Mouse (Mus musculus) thymus, adult 2 months (tissue): ENCODE data around the gene Fbxl7. TPM values are rescaled to one million over a fixed set of nuclear protein-coding genes. Genes with fewer than 3 reads are reported as not detected.

Experiments
- DNase-seq: peaks from one replicate; pipeline ENCODE4 v3.0.0; 2021
- H3K27ac ChIP-seq: fragments of 200-500 bp; 2 replicates; pipeline ENCODE4 v1.5.1; 2012; ENCODE audit warnings: low read length, control low read depth; ENCODE audit not compliant: control insufficient read depth, insufficient read depth
- H3K27me3 ChIP-seq: fragments of 200-500 bp; 2 replicates; pipeline ENCODE4 v1.6.1; 2012; ENCODE audit warnings: mild to moderate bottlenecking, low read length, moderate library complexity, mixed read lengths; ENCODE audit not compliant: control insufficient read depth, insufficient read depth
- H3K36me3 ChIP-seq: fragments of 200-500 bp; 2 replicates; pipeline ENCODE4 v1.6.1; 2012; ENCODE audit warnings: mild to moderate bottlenecking, low read length, moderate library complexity; ENCODE audit not compliant: control insufficient read depth, insufficient read depth
- H3K4me1 ChIP-seq: fragments of 200-500 bp; replicated peaks from 2 replicates; pipeline ENCODE4 v1.6.1; 2012; ENCODE audit warnings: low read length; ENCODE audit not compliant: control insufficient read depth, insufficient read depth
- H3K4me3 ChIP-seq: fragments of 200-500 bp; 2 replicates; pipeline ENCODE4 v1.5.1; 2012; ENCODE audit warnings: mild to moderate bottlenecking, low read length, control low read depth, moderate library complexity; ENCODE audit not compliant: control insufficient read depth, insufficient read depth
- CTCF ChIP-seq: fragments of 200-500 bp; IDR thresholded peaks from 2 replicates; pipeline ENCODE4 v1.5.1; 2012; ENCODE audit warnings: mild to moderate bottlenecking, control low read depth, low read length, moderate library complexity, borderline replicate concordance; ENCODE audit not compliant: control insufficient read depth, poor library complexity, insufficient read depth; ENCODE audit errors: extremely low read depth
- POLR2A ChIP-seq: fragments of 200-500 bp; IDR thresholded peaks from 2 replicates; pipeline ENCODE4 v1.6.1; 2012; ENCODE audit warnings: mild to moderate bottlenecking, low read length, control low read depth, moderate library complexity; ENCODE audit not compliant: control insufficient read depth, poor library complexity, insufficient read depth; ENCODE audit errors: extremely low read depth
- WGBS: fragments of 180-500 bp; shearing (Covaris S2); methylation state at CpG from one replicate; pipeline ENCODE4 v1.1.7; 2018; 5-methylcytosine and 5-hydroxymethylcytosine counted together
- polyA plus RNA-seq: library from polyadenylated mRNA; depleted of rRNA; stranded (reverse); fragments of >200 nt; gene quantifications from 2 replicates; pipeline ENCODE4 v1.2.3, GENCODE M21; 2012

The Fbxl7 gene
- polyA plus RNA-seq, 1 experiment = 1.0 TPM

DNA sequence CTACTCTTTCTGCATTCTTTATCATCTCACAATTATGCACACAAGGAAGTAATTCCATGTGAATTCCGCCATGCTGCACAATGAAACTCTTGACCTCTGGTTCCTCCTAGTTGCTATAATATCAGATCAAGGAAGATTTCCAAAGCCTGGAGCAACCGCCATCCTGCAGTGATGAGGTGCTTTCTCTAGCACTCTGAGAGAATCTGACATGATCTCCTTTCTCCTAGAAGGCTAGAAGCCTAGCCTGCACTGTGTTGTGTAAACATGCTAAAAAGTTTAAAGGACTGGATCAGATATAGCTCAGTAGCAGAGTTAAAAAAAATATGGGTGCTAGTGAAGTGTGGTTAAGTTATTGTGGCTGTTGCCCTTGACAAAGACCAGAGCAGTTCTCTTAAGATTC, 33.2 kb downstream of the Fbxl7 start:
- WGBS = 95% methylated on average over 2 of the region's 2 CpGs

GRCm38 (mm10) chr15:26849626-26850025, 45.8 kb downstream of the Fbxl7 start:
- TF ChIP-seq POLR2A = no peak
- no peak for TF ChIP-seq CTCF
- H3K4me1 ChIP-seq = no peaks in the 10 kb centered on the region
- DNase-seq = no peak
- H3K4me3 ChIP-seq = no peak overlapping the region
- H3K27ac ChIP-seq = no peak overlapping the region
- H3K36me3 ChIP-seq = no peaks in the 10 kb centered on the region
- WGBS = 39% methylated on average over 1 of the region's 1 CpGs
- no peaks in the 10 kb centered on the region for H3K27me3 ChIP-seq

More for the DNA sequence above, 33.2 kb downstream of the Fbxl7 start:
- Histone ChIP-seq H3K4me3 (no peak overlapping the region), H3K36me3 (no peaks in the 10 kb centered on the region), H3K4me1 (no peaks in the 10 kb centered on the region), H3K27ac (no peak overlapping the region), H3K27me3 (no peaks in the 10 kb centered on the region)
- no peak for DNase-seq
- TF ChIP-seq POLR2A = no peak
- TF ChIP-seq CTCF = no peak

- H3K4me1 ChIP-seq = no peaks in the 10 kb centered on the region
- no peak overlapping the region for H3K4me3 ChIP-seq
- no peak overlapping the region for H3K27ac ChIP-seq
- no peak for DNase-seq
- no peaks in the 10 kb centered on the region for H3K27me3 ChIP-seq
- H3K36me3 ChIP-seq = no peaks in the 10 kb centered on the region
- no peak for TF ChIP-seq POLR2A
- TF ChIP-seq CTCF = no peak
- WGBS = 94% methylated on average over 6 of the region's 6 CpGs
Observed at GRCm38 (mm10) chr15:26842216-26842615, 53.2 kb downstream of the Fbxl7 start.

GRCm38 (mm10) chr15:26838386-26838785, 57.0 kb downstream of the Fbxl7 start:
- H3K27me3 ChIP-seq = no peaks in the 10 kb centered on the region
- TF ChIP-seq POLR2A = no peak
- TF ChIP-seq CTCF = no peak
- WGBS = 97% methylated on average over 1 of the region's 1 CpGs
- no peaks in the 10 kb centered on the region for H3K4me1 ChIP-seq
- no peak overlapping the region for H3K4me3 ChIP-seq
- DNase-seq = no peak
- H3K36me3 ChIP-seq = no peaks in the 10 kb centered on the region
- no peak overlapping the region for H3K27ac ChIP-seq

- no peak for DNase-seq
- TF ChIP-seq POLR2A = no peak
- TF ChIP-seq CTCF = no peak
- Histone ChIP-seq H3K4me3 (no peak overlapping the region), H3K36me3 (no peaks in the 10 kb centered on the region), H3K27me3 (no peaks in the 10 kb centered on the region), H3K27ac (no peak overlapping the region), H3K4me1 (no peaks in the 10 kb centered on the region)
- WGBS = 78% methylated on average over 3 of the region's 3 CpGs
Observed at GRCm38 (mm10) chr15:26837200-26837599, 58.2 kb downstream of the Fbxl7 start.

GRCm38 (mm10) chr15:26834415-26834814, 61.0 kb downstream of the Fbxl7 start:
- Histone ChIP-seq H3K27ac (no peak overlapping the region), H3K4me1 (no peaks in the 10 kb centered on the region), H3K4me3 (no peak overlapping the region), H3K36me3 (no peaks in the 10 kb centered on the region), H3K27me3 (no peaks in the 10 kb centered on the region)
- TF ChIP-seq POLR2A (no peak), CTCF (no peak)
- 91% methylated on average over 5 of the region's 5 CpGs for WGBS
- DNase-seq = no peak

- Histone ChIP-seq H3K36me3 (no peaks in the 10 kb centered on the region), H3K27ac (no peak overlapping the region), H3K4me1 (no peaks in the 10 kb centered on the region), H3K4me3 (no peak overlapping the region), H3K27me3 (no peaks in the 10 kb centered on the region)
- 84% methylated on average over 4 of the region's 4 CpGs for WGBS
- TF ChIP-seq POLR2A (no peak), CTCF (no peak)
- DNase-seq = no peak
Observed at GRCm38 (mm10) chr15:26831141-26831540, 64.2 kb downstream of the Fbxl7 start.
